Mouse (Mus musculus): ENCODE data around the gene Msh5.
"Not testable (repeated sequence)": the region's sequence is repeated elsewhere in the genome, so short reads cannot be mapped to it uniquely, and the experiment has no call there.

The Msh5 gene

DNA sequence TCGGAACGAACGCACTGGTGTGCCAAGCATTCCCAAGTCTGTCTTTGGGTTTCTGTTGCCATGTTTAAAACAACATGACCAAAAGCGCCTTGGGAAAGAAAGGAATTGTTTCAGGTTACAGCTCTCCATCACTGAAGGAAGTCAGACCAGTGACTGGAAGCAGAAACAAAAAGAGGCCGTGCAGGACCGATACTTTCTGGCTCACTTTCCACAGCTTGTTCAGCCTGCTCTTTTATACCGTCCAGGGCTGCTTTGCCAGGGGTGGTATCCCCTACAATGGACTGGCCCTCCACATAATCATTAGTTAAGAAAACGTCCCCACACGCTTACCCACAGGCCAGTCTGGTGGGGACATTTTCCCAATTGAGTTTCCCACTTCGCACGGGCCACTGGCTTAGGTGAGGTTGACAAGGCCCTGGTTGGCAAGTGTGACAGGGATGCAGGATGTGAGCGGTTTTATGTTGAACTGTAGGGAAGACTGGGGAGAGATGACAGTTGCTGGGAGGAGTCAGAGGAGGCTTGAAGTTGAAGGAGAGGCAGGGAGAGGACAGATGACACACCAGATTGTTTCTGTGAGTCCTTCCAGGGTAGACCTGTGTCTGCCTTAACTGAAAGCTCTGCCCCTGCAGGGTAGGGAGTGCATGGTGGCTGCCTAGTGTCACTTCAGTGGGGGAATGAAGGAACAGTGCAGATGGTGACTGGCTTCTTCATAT, 44.2 kb downstream of the Msh5 start:
- peak; percentile 55 for DNase-seq (ENCODE audit: low spot score)

DNA sequence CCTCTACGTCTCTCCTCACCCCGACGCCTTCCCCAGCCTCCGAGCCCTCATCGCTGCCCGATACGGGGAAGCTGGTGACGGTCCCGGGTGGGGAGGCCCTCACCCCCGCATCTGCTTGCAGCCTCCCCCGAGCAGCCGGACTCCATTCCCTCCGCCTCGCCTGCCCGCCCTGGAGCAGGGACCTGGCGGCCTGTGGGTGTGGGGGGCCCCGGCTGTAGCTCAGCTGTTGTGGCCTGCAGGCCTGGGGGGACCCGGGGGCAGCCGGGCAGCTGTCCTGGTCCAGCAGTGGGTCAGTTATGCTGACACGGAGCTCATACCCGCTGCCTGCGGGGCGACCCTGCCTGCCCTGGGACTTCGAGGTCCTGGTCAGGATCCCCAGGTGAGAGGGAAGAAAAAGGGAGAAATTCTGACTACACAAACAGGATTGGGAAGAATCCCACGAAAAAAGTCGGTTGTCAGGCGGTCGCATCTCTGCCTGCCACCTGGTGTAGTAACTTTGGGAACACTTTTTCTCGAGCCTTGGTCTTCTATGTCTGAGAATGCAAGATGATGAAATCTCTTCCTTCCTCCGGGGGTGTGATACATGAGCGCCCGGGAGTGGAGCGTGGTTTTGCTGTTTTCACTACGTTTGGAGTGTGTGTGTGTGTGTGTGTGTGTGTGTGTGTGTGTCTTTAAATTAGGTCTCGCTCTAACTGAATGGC, 44.9 kb downstream of the Msh5 start:
- DNase-seq (ENCODE audit: low spot score), result no peak

DNA sequence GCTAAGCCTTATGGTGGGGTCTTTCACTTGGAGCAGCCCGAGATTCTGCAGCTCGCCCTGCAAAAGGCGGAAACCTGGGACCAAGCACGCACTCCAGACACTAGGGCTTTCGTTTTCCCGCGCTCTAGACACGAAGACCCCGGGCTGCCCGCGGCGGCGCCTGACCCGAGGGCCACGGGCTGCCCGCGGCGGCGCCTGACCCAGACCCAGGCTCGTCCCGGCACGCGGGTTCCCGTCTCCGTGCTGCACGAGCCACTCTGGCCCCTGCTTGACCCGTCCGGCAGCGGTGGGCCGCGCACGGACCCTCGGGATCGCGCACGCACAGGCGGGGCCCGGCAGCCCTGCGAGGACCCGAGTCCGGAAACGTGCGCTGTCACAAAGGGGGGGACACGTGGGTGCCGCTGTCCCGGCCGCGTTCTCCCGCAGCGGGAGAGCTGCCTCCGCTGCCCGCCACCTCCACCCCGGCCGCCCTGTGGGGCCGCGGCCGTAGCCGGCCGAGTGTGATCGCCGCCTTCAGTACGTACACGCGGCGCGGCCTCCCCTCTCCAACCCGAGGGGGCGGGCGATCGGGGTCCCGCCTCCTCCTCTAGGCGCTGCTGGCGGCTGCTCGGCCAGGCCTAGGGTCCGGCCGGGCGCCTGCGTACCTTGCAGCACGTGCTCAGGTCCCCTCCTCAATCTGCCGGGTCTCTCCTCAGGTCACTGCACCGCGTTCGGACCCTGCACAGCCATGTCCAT, 45.7 kb downstream of the Msh5 start, which contains the start of gene Vars:
Gene Vars (plus strand): TSS at position 271 of the 735 bp plus-strand sequence.
- DNase-seq (ENCODE audit: low spot score), result peak; percentile 77

DNA sequence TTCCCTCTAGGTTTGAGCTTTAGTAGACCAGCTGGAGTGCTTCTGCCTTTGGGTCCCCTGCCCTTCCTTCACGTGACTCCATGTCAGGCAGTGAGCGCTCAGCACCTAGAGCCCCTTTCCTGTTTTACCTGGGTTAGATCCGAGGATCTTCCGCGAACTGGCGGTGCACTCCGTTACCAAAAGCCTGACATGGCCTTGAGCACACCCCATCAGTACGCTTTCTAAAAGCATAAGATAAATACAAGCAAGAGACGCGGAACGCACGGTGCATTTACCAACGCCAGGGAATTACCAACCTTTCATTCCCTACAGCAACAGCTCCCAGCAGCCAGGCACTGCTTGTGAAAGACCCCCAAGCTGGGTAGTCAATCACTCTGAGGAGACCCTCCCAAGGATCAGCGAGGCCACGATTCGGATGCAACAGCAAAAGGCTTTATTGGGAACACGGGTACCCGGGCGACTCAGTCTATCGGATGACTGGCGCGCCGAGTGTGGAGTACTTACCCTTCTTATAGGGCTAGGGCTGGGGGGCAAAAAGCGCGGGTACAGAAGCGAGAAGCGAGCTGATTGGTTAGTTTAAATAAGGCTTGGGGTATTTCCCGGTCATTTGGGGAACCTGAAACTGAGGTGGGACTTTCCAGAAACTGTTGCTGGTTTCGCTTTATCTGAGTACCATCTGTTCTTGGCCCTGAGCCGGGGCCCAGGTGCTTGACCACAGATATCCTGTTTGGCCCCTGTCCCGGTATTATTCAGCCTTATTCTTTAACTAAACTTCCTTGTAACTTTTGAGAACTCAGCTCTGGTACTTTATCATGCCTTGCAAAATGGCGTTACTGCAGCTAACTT, 46.5 kb downstream of the Msh5 start:
- DNase-seq (ENCODE audit: low spot score), result not testable (repeated sequence)

DNA sequence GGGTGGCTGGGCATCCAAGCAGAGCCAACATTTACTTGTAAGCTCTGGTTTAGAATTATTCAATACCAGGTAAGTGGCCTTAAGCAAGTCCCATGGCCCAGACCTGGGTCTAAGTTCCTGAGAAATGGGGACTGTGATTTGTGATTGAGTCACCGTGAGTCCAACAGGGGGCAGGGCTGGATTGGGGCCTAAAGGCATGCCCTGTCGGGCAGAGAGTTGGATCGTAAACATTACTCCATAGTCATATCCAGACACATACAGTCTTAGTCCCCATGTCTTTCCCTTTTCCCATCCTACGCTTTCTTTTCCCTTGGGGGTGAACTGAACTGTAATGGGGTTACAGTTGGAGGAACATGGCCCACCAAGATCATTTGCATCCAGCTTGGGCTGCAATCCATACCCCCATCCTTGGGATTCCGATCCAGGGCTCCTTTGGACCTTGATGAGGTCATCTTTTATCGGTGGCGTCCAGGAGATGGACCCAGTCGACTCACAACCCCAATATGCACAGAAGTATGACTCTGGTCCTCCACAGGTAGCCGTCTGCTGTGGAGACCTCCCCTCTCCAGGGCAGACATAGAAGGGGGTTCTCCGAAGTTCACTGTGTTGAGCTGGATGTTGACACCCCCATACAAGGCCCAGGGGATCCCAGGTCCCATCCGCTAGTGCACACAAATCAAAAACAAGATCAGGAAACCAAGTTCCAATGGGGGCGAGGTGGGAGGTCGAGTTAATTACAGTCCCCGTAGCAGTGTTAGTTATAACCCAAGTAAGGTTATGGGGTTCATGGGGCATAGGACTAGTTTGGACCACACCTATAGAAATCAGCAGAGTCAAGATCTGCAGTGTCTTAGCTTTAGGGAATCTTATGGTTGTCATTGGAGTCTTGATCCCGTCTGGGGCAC, 47.8 kb downstream of the Msh5 start:
- DNase-seq (ENCODE audit: low spot score), result no peak

DNA sequence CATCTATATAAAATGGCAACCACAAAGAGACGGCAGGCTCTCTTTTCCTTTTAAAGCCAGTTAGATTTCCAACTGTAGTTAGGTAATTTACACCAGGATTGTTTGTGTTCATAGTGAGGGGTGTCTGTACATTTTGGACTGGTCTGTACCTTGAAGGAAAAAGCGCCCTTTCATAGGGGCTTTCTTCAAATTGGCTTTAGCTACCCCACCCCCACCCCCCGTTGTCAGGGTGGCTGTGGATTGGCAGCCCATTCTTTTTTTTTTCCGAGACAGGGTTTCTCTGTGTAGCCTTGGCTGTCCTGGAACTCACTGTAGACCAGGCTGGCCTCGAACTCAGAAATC, 49.4 kb downstream of the Msh5 start:
- no peak for DNase-seq (ENCODE audit: low spot score)

DNA sequence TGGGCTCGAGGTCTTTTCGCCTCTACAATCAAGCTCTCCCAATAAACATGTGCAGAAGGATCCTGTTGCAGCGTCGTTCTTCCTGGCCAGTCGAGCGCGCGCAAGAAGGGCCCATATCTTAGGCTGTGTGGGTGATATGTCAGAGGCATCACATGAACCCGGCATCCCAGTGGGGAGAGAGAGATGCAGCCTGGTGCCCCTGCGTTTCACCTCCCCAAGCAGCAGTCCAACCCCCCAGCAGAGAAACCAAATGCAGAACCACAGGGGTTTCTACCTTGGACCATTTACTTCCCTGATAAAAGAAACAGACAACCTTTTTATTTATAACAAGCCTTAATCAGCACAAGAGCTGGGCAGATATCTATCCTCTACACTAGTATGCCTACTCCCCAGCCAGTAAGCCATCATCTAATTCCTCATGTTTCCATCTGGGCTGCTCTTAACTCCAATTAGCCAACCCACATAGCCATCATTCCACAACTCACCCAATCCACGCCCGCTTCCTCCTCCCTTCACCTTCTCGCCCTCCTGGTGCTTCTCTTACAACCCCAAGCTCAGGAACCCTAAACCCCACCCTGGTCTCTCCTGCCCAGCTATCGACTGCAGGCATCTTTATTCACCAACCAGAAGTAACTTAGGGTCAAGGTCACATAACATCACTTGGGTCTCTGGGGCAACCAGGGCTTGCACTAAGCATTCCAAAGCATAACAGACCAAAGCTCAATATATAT, 50.0 kb downstream of the Msh5 start:
- no peak for DNase-seq (ENCODE audit: low spot score)

DNA sequence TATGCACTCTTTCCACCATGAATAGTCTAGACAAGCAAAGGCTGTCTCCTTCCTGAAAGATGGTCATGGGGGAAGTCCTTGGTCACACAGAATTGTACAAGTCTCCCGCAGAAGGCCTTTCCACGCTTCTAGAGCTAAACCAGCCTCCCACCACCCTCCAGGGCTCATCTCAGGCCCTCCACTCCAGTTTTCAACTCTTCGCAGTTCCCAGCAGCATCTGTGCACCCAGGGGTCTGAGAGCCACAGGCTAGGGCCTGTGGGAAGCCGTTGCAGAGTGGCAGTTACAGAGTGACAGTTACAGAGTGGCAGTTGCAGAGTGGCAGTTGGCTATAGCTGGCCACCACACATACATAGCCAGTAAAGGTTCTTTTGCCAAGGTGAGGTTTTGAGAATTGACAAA, 50.6 kb downstream of the Msh5 start:
- DNase-seq (ENCODE audit: low spot score), result not testable (repeated sequence)

DNA sequence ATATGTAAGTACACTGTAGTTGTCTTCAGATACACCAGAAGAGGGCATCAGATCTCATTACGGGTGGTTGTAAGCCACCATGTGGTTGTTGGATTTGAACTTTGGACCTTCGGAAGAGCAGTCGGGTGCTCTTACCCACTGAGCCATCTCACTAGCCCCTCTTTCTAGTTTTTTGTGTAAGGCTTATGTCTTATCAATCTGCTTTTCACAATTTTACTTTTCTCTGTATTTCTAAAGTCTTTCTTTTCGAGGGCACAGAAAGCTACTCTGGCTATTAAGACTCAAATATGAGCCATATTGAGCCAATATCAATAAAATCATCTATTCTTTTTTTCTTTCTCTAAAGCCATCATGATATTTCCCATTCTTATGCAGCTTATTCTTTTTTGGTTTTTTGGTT, 51.4 kb downstream of the Msh5 start:
- DNase-seq (ENCODE audit: low spot score), result not testable (repeated sequence)

DNA sequence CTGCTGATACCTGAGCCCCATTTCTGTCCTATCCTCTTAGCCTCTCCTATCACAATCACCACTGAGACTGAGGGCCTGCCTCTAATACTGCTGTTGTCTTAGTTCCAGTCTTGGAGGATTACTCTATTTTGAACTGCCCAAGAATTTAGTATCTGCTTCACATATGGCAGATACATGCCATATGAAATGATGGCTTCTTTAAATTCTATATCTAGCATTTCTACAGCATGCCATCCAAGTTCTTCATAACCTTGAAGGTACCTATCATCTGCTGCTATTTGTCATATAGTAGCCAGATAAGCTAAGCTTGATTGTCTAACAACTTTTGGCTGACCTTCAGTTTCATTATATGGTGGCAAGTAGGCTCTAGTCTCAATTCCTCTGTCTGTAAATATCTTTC, 51.8 kb downstream of the Msh5 start:
- no peak for DNase-seq (ENCODE audit: low spot score)

DNA sequence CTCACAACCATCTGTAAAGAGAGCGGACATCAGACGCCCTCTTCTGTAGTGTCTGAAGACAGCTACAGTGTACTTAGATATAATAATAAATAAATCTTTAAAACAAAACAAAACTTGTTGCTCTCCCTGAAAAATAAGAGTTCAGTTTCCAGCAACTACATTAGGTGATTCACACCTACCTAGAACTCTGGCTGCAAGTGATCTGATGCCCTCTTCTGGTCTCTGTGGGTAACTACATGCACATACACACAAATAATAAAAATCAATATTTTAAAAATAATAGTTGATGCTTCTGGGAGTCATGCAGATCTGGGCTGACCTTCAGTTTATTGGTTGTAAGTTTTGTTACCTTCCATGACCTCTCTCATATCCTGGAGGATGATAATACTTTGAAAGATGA, 62.3 kb downstream of the Msh5 start:
- DNase-seq (ENCODE audit: low spot score), result no peak

DNA sequence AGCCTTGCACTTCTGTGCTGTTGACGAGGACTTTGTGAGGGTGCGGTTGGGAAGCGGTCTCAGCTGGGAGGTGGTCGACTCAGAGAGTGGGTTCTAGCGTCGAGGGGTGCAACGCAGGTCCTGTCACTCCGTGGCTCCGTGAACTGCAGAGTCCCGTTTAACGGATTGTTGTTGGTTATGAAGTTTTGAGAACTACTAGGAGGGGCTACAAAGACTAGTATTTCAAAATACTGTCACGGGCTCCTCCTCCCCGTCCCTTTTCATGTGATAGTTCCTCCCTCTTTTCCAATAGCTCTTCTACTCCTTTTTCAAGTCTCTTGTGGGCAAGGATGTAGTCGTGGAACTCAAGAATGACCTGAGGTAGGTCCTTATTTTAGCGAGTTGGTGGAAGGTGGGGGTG, 64.2 kb downstream of the Msh5 start:
- DNase-seq (ENCODE audit: low spot score), result no peak

DNA sequence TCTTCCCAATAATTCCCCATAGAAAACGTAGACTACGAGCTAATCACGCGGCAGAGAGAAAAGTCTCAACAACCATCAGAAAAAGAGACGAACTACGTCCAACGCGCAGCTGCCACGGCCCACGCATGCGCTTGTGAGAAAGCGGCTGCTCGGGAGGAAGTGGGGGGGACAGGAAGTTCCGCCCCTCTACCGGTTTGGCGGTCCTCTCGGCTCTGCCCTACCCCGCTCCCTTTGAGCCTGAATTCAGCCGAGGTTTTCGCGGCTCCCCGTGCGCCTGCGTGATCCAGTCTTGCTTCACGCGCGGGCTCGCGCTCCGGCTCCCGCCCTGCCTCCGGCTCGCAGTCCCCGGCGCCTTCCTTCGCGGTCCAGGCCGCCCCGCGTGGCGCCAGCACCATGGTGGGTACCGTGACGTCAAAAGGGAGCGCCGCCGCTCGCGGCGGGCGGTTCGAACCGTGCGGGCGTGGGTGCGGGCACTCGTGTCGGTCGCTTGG, 64.8 kb downstream of the Msh5 start, which contains the start of gene Lsm2:
Gene Lsm2 (plus strand): TSS at position 173 of the 491 bp plus-strand sequence.
- peak; percentile 89 for DNase-seq (ENCODE audit: low spot score)

DNA sequence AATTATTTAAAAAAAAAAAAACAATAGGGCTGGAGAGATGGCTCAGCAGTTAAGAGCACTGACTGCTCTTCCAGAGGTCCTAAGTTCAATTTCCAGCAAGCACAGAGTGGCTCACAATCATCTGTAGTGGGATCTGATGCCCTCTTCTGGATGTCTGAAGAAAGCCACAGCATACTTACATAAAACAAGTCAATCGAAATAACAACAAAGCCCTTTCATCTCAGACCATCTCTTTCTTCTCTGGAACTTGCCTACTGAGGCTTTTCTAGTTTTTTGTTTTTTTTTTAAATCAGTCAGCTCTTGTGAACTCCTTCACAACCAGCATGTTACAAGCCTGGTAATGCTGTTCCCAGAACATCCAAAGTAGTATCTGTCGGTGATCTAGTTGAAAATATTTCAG, 65.9 kb downstream of the Msh5 start:
- no peak for DNase-seq (ENCODE audit: low spot score)

DNA sequence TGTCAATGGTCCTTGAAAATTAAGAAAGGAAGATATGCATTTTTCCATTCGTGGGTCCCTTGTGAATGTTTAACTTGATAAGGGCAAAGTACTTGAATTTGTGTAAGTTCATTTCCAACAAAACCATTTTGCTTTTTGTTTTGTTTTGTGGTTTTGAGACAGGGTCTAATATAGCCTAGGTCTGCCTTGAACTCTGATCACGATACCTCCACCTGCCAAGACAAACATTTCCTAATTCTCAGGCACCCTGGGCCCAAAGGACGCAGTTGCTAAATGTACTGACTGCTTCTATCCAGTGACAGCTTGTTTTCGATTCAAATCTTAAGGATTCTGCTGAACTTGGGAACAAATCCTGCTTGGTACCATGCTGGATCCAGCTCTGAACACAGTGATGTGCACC, 66.9 kb downstream of the Msh5 start:
- no peak for DNase-seq (ENCODE audit: low spot score)

All from c-Kit-positive CD71-positive TER-119-positive erythroid progenitor cells, embryonic 14.5 days (primary cell).